Mouse (Mus musculus) limb, embryonic 13.5 days (tissue): ENCODE data around the gene Serpinb1b. TPM values are rescaled to one million over a fixed set of nuclear protein-coding genes. Genes with fewer than 3 reads are reported as not detected.
A peak's percentile ranks its signal among the peaks of the same experiment; 100 is the strongest.

ENCODE experiments used
- ATAC-seq: fragments of 200-750 bp; cut with Nextera tagmentation; 2 replicates; pipeline ENCODE4 v1.8.0; 2017; ENCODE audit warnings: low read depth, moderate number of reproducible peaks, moderate TSS enrichment; ENCODE audit not compliant: low FRiP score
- H3K27ac ChIP-seq: fragments of 300-500 bp; sonication (generic); 2 replicates; pipeline ENCODE4 v1.5.1; 2015; ENCODE audit warnings: inconsistent platforms, mild to moderate bottlenecking, moderate library complexity
- H3K27me3 ChIP-seq: fragments of 300-500 bp; sonication (generic); 2 replicates; pipeline ENCODE4 v1.6.1; 2015; ENCODE audit warnings: mild to moderate bottlenecking, inconsistent platforms
- H3K36me3 ChIP-seq: fragments of 300-500 bp; sonication (generic); 2 replicates; pipeline ENCODE4 v1.6.1; 2015; ENCODE audit warnings: inconsistent platforms, mild to moderate bottlenecking, moderate library complexity
- H3K4me1 ChIP-seq: fragments of 300-500 bp; sonication (generic); 2 replicates; pipeline ENCODE4 v1.6.1; 2015; ENCODE audit warnings: inconsistent platforms
- H3K4me2 ChIP-seq: fragments of 300-500 bp; sonication (generic); replicated peaks from 2 replicates; pipeline ENCODE4 v1.6.1; 2015; ENCODE audit warnings: inconsistent platforms, mild to moderate bottlenecking, moderate library complexity
- H3K4me3 ChIP-seq: fragments of 300-500 bp; sonication (generic); 2 replicates; pipeline ENCODE4 v1.5.1; 2015; ENCODE audit warnings: moderate library complexity, mild to moderate bottlenecking, inconsistent platforms
- H3K9ac ChIP-seq: fragments of 300-500 bp; sonication (generic); 2 replicates; pipeline ENCODE4 v1.6.1; 2015; ENCODE audit warnings: mild to moderate bottlenecking, inconsistent platforms
- H3K9me3 ChIP-seq: fragments of 300-500 bp; sonication (generic); 2 replicates; pipeline ENCODE4 v1.6.1; 2016; ENCODE audit warnings: inconsistent platforms
- WGBS: fragments of 180-500 bp; shearing (Covaris S2); methylation state at CpG from one replicate; pipeline ENCODE4 v1.1.7; 2015; 5-methylcytosine and 5-hydroxymethylcytosine counted together
- polyA plus RNA-seq: library from polyadenylated mRNA; unstranded; fragments of >200 nt; fragmentation: Nextera tagmentation; extraction: Ambion mirVana; gene quantifications from 2 replicates; pipeline ENCODE4 v1.2.1, GENCODE M21; 2015

Gene Serpinb1b
- polyA plus RNA-seq, 1 experiment from 2014 or later = 0.17 TPM

DNA sequence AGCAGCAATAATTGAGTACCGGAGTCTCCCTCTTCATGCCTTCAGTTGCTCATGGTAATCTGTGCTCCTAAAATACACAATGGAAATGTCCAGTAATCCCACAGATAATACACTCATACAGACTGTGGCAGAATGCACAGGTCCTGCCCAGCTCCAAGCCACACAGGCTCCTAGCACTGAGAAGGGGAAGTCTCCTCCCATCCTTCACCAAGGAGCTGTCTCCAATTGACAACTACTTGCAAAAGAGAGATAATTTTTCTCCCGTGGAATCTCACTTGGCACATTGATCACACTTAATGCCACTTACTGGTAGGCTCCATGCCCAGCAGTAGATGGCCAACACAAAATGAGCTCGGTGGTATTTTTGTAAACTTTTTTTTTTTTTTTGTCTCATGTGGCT lies 2.1 kb upstream of the Serpinb1b start:
- no peak overlapping the region for H3K4me3 ChIP-seq
- no peaks in the 10 kb centered on the region for H3K36me3 ChIP-seq
- no peak overlapping the region for H3K27ac ChIP-seq
- 72% methylated on average over 3 of the region's 3 CpGs for WGBS
- no peaks in the 10 kb centered on the region for H3K9me3 ChIP-seq
- ATAC-seq = no peak
- no peak overlapping the region for H3K9ac ChIP-seq
- no peak overlapping the region for H3K4me2 ChIP-seq
- H3K4me1 ChIP-seq = no peaks in the 10 kb centered on the region
- no peaks in the 10 kb centered on the region for H3K27me3 ChIP-seq

DNA sequence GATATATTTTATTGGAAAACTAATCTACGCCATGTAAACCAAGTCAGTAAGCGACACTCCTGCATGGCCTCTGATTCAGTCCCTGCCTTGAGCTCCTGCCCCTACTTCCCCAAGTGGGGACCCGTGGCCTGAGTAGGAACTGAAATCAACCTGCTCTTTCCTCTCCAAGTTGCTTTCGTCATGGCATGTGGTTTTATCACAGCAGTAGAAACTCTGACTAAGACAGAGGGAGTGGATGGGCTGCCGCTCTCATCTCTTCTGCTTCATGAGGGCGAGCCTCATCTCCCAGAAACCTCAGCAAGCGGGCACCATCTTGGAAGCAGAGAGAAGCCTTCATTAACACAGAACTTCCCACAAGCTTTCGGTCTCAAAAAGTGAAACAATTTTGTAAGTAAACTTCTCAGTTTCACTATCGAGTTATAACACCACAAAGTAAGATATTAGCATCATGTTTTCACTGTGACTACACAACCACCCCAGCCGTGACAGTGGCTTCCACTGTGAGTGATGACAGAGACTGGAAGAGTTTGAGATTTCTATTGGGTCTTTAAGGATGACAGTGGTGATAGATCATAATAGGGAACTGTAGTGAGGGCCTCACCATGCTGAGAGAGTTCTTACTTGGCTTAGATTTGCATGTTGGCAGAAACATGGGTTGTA lies 1.2 kb upstream of the Serpinb1b start:
- no peaks in the 10 kb centered on the region for H3K36me3 ChIP-seq
- 86% methylated on average over 10 of the region's 10 CpGs for WGBS
- H3K4me1 ChIP-seq = no peaks in the 10 kb centered on the region

DNA sequence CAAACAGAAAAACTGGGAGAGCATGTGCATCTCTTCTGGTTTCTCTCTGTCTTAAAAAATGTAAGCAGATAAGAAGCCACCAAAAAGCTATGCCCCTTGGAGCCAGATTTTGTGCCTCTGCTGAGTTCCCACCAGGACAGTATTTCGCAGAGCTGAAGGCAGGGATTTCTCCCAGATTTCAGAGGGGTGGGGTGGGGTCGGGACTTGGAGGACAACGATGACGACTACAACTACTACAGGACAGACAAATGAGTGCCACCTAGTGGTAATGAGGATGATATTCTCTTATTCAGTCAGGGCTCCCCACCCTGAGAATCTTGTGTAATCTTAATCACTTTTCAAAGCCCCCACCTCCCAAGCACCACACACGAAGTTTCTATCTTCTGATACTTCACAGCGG lies 1.0 kb downstream of the Serpinb1b start:
- no peaks in the 10 kb centered on the region for H3K4me1 ChIP-seq
- no peaks in the 10 kb centered on the region for H3K9me3 ChIP-seq
- H3K4me3 ChIP-seq = no peak overlapping the region
- H3K27me3 ChIP-seq = no peaks in the 10 kb centered on the region
- no peak overlapping the region for H3K4me2 ChIP-seq
- 30% methylated on average over 6 of the region's 6 CpGs for WGBS
- ATAC-seq = peak; percentile 57; the same call in 1 of the 2 replicates
- H3K27ac ChIP-seq = no peak overlapping the region
- H3K9ac ChIP-seq = no peak overlapping the region
- H3K36me3 ChIP-seq = no peaks in the 10 kb centered on the region

More for the DNA sequence above, 1.2 kb upstream of the Serpinb1b start:
- Histone ChIP-seq H3K27me3 (no peaks in the 10 kb centered on the region), H3K4me3 (no peak overlapping the region), H3K9me3 (no peaks in the 10 kb centered on the region), H3K27ac (no peak overlapping the region), H3K4me2 (no peak overlapping the region), H3K9ac (no peak overlapping the region)
- no peak for ATAC-seq

DNA sequence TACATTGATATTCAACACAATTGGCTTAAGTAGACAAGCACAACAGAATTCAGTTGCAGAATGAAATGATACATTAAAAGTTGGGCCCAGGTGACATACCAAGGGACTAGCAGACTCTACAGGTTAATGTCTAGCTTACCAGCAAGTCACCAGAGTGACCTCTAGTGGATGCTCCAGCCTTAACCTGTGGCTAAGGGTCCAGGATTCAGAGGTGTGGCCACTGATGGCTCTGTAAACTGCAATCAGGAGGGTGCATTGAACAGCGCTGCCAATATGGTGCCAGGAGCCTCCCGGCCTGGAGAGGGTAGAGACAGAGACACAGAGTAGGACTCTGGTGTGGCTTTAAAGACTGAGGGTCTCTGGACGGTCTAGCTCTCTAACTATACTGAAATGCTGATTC lies 2.0 kb downstream of the Serpinb1b start:
- Histone ChIP-seq H3K4me2 (no peak overlapping the region), H3K27ac (no peak overlapping the region), H3K4me3 (no peak overlapping the region), H3K4me1 (0 out of 2 replicates have a peak, but pooled peaks cover 6% of the 10 kb centered on the region), H3K9me3 (no peaks in the 10 kb centered on the region), H3K9ac (no peak overlapping the region), H3K36me3 (no peaks in the 10 kb centered on the region), H3K27me3 (no peaks in the 10 kb centered on the region)
- ATAC-seq = no peak
- 23% methylated on average over 3 of the region's 3 CpGs for WGBS

DNA sequence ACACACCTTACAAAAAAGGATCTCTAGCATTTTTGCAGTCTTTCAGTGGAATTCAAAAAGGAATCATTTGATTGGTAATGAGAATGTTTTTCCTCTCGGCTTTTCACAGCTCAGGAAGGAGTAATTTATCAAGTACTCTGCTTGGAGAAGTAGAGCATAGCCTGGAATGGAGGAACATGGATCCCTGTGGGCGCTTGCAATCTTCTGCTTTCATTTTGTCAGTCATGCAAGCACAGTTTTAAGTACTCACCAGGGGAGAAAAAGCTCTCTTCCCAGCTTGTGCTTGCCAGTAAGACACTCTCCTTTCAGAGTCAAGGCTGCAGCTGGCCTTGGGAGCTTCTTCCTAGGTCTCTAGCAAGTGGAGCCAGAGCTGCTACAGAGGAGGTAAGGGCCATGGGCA lies 5.5 kb downstream of the Serpinb1b start:
- H3K9ac ChIP-seq = no peak overlapping the region
- no peak overlapping the region for H3K4me2 ChIP-seq
- no peak overlapping the region for H3K27ac ChIP-seq
- H3K4me3 ChIP-seq = no peak overlapping the region
- no peak for ATAC-seq
- WGBS = 58% methylated on average over 2 of the region's 2 CpGs
- no peaks in the 10 kb centered on the region for H3K36me3 ChIP-seq
- H3K9me3 ChIP-seq = no peaks in the 10 kb centered on the region; the same call in 1 of the 2 replicates
- 0 out of 2 replicates have a peak, but pooled peaks cover 9% of the 10 kb centered on the region for H3K4me1 ChIP-seq
- no peaks in the 10 kb centered on the region for H3K27me3 ChIP-seq

DNA sequence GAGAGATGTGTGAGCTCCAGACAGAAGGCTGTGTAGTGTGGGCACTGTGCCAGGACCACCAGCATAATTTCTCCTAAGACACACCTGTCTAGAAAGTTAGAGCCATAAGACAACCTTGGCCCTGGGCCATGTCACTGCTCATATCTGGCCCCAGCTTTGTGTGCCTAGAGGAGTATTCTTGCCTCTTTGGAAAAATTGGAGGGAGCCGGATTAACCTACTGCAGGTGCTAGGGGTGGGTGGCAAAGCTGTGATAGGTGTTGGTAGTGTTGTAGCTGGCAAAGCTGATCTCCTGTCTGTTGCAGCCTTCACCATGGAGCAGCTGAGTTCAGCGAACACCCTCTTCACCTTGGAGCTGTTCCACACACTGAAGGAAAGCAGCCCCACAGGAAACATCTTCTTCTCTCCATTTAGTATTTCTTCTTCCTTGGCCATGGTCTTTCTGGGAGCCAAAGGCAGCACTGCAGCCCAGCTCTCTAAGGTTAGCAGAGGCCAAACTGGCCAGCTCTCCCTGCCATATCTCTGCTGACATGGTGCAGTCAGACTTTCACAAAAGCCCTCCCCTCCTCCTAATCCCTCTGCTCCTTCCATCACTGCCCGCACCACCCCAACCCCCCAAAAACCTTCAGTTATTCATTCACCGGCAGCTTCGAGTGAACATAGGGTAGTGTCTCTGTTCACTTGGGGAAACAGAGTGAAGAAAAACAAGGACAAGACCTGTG lies 6.8 kb downstream of the Serpinb1b start:
- no peak overlapping the region for H3K27ac ChIP-seq
- ATAC-seq = no peak

DNA sequence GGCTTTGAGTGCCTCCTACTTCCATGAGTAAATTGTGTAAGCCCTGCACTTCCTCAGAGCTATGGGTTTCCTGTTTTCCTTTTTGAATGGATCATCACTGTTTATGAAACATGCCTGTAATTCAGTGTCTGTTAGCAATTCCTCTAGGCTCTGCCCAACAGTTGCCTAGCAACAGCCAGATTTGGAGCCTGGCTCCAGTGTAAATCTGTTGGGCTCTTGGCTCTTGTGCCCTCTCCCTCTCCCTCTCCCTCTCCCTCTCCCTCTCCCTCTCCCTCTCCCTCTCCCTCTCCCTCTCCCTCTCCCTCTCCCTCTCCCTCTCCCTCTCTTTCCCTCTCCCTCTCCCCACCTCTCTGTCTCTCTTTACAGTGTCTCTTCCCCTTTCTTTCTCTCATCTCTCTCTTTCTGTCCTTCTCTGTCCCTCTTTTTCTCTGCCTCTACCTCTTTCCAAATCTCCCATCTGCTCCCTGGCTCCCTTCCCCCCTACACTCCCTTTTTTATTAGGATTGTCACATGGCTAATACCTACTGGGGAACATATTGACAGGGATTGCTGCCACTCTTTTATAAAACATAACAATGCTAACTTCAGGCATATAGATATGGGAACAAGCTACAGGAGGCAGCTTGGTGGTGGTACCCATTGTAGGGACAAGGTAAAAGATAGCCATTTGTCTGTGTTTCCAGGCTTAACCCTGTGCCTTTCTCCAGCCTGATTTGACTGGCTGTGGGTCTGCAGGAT lies 7.5 kb downstream of the Serpinb1b start:
- Histone ChIP-seq H3K9me3 (no peaks in the 10 kb centered on the region; the same call in 1 of the 2 replicates), H3K27ac (no peak overlapping the region), H3K9ac (no peak overlapping the region), H3K36me3 (no peaks in the 10 kb centered on the region), H3K4me3 (no peak overlapping the region), H3K4me1 (0 out of 2 replicates have a peak, but pooled peaks cover 9% of the 10 kb centered on the region), H3K4me2 (no peak overlapping the region), H3K27me3 (no peaks in the 10 kb centered on the region)
- no peak for ATAC-seq

More for the DNA sequence above, 6.8 kb downstream of the Serpinb1b start:
- WGBS = 66% methylated on average over 5 of the region's 5 CpGs
- Histone ChIP-seq H3K9ac (no peak overlapping the region), H3K27me3 (no peaks in the 10 kb centered on the region), H3K4me3 (no peak overlapping the region), H3K9me3 (no peaks in the 10 kb centered on the region; the same call in 1 of the 2 replicates), H3K36me3 (no peaks in the 10 kb centered on the region), H3K4me1 (0 out of 2 replicates have a peak, but pooled peaks cover 9% of the 10 kb centered on the region), H3K4me2 (no peak overlapping the region)

DNA sequence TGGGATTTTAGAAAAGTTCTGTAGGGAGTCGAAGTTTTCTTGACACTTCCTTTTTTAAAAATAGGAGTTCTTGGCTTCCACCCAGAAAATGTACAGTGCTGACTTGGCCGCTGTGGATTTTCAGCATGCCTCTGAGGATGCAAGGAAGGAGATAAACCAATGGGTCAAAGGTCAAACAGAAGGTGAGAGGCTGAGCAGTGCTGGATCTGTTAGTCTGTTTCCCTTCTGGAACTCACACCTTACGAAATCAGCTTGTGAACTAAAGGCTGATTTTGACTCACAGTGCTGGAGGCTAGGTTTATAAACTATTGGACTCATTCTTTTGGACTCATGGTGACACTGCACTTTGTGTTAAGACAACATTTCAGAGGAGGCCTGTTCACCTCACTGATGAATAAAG lies 11.2 kb downstream of the Serpinb1b start:
- no peak overlapping the region for H3K9ac ChIP-seq
- WGBS = 71% methylated on average over 3 of the region's 3 CpGs
- no peaks in the 10 kb centered on the region for H3K36me3 ChIP-seq
- ATAC-seq = no peak
- H3K4me3 ChIP-seq = no peak overlapping the region
- H3K4me1 ChIP-seq = 0 out of 2 replicates have a peak, but pooled peaks cover 9% of the 10 kb centered on the region
- H3K27me3 ChIP-seq = no peaks in the 10 kb centered on the region
- H3K27ac ChIP-seq = no peak overlapping the region
- H3K9me3 ChIP-seq = no peaks in the 10 kb centered on the region; the same call in 1 of the 2 replicates
- H3K4me2 ChIP-seq = no peak overlapping the region

DNA sequence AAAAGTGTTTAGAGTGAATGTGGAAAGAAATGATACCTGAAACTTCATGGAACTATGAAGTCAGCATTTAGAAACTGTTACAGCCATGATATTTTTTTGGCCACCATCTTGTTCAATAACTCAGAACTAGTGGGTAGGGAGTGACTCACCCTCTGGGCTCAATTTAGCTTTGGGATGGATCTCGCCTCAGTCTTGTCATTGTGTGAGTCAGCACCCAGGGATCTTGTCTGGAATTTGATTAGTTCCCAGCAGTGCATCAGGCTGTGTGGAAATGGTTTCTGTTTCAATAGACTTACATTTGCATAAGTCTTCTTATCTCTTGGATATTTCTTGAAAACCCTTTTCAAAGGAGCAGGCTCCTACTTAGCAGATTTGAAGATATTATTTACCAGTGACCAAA lies 12.2 kb downstream of the Serpinb1b start:
- WGBS = 53% methylated on average over 1 of the region's 1 CpGs

DNA sequence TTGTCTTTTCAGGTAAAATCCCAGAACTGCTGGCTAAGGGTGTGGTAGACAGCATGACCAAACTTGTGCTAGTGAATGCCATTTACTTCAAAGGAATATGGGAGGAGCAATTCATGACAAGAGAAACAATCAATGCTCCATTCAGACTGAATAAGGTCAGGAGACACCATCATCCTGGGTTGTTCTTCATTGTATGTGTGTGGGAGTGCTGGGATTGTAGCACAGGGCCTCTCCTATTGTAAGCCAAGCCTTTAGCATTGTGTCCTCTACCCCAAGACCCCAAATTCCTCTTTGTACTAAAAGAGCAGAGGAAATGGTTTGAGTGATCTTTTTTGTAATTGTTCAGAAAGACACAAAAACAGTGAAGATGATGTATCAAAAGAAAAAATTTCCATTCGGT lies 12.9 kb downstream of the Serpinb1b start:
- WGBS = 95% methylated on average over 1 of the region's 1 CpGs
- H3K4me2 ChIP-seq = no peak overlapping the region

More for the DNA sequence above, 12.2 kb downstream of the Serpinb1b start:
- Histone ChIP-seq H3K4me1 (0 out of 2 replicates have a peak, but pooled peaks cover under 1% of the 10 kb centered on the region), H3K4me2 (no peak overlapping the region), H3K36me3 (no peaks in the 10 kb centered on the region), H3K9me3 (no peaks in the 10 kb centered on the region; the same call in 1 of the 2 replicates), H3K27me3 (no peaks in the 10 kb centered on the region), H3K27ac (no peak overlapping the region), H3K4me3 (no peak overlapping the region), H3K9ac (no peak overlapping the region)
- no peak for ATAC-seq

DNA sequence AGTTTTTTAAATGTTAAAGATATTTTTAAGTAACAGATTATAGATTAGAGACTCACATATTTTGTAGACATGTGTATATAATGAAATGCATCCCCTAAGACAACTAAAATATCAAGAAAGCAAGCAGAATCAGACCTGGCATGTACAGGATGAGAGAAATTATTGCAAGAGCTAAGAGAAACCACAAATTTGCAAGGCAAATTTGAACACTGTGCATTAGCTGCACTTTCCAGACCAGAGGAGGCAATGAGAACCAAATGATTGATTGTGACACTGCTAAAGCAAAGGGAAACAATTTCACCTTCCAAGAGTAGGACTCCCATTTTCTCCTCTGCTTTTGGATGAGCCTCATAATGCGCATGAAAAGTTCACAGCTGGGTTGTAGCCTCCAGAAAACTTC lies 17.2 kb downstream of the Serpinb1b start:
- Histone ChIP-seq H3K4me3 (no peak overlapping the region), H3K27me3 (no peaks in the 10 kb centered on the region), H3K4me2 (no peak overlapping the region), H3K9me3 (no peaks in the 10 kb centered on the region), H3K9ac (no peak overlapping the region), H3K27ac (no peak overlapping the region), H3K36me3 (no peaks in the 10 kb centered on the region), H3K4me1 (no peaks in the 10 kb centered on the region)
- 84% methylated on average over 1 of the region's 1 CpGs for WGBS
- ATAC-seq = no peak

More for the DNA sequence above, 12.9 kb downstream of the Serpinb1b start:
- Histone ChIP-seq H3K36me3 (no peaks in the 10 kb centered on the region), H3K27ac (no peak overlapping the region), H3K27me3 (no peaks in the 10 kb centered on the region), H3K4me3 (no peak overlapping the region), H3K9me3 (no peaks in the 10 kb centered on the region; the same call in 1 of the 2 replicates), H3K9ac (no peak overlapping the region), H3K4me1 (no peaks in the 10 kb centered on the region)
- ATAC-seq = no peak

DNA sequence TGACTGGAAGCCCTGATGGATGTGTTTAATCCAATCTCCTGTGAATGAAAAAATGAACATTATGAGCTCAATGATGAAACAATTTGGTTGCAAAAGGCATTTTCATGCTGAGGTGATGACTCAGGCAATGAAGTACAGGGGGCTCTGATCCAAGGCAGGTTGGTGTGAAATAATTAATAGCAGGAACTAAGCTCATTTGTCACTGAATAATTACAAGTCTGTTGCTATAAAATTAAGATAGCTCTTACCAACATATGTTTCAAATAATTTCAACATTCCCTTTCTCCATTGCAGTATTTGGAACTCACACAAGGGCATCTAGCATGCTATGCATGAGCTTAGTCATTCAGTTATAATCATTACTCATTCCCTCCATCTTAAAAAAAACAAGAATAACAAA lies 27.3 kb downstream of the Serpinb1b start:
- Histone ChIP-seq H3K36me3 (no peaks in the 10 kb centered on the region), H3K9ac (no peak overlapping the region), H3K27me3 (no peaks in the 10 kb centered on the region), H3K4me3 (no peak overlapping the region), H3K9me3 (no peaks in the 10 kb centered on the region), H3K27ac (no peak overlapping the region), H3K4me2 (no peak overlapping the region), H3K4me1 (no peaks in the 10 kb centered on the region)
- ATAC-seq = no peak
